Mouse (Mus musculus): ENCODE data around the gene Eef1a1.
"Not testable (repeated sequence)": the region's sequence is repeated elsewhere in the genome, so short reads cannot be mapped to it uniquely, and the experiment has no call there.

Eef1a1 gene

DNA sequence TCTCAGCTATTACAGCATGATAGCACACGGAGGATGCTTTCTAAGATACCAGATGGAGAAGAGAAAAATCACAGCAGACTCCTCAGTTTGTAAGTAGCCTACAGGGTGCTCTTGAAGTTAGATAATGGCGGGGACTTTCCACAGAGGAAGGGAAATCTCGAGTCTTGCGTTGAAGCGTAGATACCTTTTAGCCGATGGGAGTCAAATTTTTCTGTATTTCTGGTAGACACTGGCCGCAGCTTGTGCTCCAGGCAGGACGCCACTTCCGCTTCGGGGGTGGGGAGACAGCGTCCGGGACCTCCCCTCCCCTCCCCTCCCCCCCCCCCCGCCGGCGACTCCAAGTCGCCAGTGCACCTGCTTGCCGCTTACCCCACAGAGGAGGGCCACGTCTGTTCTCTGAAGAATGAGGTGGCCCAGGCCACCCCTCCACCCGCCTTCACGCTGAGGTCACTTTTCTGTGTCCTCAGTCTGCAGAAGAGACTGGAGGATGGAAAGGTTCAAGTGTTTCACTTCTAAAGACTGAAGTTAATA is at the start of gene Eef1a1:
Gene Eef1a1 (minus strand): TSS at position 262 of the 531 bp plus-strand sequence.
- DNase-seq (ENCODE audit: low spot score in 2 of 2) = no peak

DNA sequence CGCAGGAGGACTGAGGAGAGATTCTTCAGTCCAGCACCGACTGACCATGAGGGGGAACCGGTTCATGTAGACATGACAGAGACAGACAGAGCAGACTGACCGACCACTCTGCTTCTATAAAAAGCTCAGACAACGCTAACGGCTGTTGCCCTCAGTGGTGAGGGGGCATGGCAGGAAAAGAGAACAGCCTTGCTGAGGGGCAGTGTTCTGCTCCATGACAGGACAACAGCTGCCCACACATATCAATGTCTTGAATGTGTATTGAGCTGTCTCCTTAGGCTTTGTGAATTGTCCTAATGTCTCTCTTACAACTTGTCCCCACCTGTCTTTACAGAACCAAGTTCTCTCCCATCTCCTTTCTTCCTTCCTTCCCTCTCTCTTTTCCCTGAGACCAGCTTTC is 49.5 kb upstream of the Eef1a1 start:
- no peak for DNase-seq (ENCODE audit: low spot score in 2 of 2)

DNA sequence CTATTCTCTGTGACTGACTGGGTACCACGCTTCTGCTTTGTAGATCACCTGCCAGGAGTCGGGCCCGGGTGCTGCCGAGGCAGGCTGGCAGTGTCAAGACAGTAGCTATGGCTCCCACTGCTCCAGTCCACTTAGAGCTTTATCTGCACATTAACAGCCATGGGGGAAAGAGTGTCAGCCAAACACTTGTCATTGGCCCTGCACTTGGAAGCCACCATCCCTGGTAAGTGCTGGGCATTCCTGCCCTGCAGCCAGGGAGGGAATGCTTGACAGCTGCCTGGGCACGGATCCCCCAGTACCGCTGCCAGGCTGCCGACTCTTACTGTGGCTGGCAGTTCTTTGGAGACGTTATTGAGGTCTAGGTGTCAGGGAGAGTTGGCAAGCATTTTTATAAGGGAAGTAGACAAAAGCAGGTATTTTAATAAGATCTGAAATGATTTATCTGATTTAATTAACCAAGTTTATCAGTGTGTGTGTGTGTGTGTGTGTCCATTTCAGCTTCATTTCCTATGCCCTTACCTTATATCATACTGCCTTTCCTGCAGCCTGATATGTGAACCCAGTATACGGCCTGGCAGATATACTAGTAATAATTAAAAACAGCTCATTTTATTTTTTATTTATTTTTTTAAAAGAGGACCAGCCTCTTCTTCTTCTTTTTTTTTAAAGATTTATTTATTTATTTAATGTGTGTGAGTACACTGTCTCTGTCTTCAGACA is 48.4 kb upstream of the Eef1a1 start:
- no peak for DNase-seq (ENCODE audit: low spot score in 2 of 2)

DNA sequence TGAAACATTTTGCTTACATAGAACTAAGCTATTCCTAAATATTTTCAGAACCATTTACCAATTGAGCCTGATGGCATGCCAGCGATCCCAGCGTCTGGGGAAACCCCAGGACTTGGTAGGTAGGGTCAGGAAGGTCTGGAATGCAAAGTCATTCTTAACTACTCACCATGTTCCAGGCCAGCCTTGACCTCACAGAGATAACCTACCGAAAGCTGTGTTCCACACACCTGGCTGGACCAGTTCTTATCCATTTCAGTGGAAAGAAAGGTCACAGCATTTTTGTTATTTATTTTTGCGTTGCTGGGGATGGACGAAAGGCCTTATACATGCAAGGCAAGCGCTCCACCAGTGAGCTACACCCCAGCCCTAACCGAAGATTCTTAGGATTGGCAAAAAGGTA is 45.7 kb upstream of the Eef1a1 start:
- DNase-seq (ENCODE audit: low spot score in 2 of 2) = no peak

DNA sequence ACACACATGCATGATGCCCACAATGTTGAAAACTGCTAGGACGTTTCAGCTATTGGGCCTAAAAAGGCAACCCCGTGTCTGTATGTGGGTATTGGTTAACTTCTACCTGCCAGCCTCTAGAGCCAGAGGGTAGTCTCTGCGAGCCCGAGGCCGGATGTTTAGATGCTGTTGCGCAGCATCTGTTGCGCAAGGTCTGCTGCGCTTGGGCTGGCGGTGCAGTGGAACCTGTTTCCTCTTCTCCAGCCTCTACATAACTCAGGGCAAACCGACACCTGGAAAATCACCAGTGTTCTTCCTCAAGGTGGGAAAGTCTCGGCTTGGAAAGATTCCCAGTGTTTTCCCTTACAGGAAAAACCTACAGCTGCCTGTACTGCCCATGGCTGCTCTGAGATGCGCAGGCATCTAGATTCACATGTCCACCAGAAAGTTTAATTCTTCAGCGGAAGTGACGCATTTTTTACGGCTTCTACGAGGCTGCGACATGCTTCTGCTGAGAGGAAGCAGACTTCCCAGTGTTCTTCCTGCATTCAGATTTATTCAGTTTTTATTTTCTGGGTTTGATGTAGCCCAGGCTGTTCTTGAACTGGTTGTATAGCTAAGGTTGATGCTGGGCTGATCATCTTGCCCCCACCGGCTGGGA is 44.5 kb upstream of the Eef1a1 start:
- DNase-seq (ENCODE audit: low spot score in 2 of 2) = no peak

DNA sequence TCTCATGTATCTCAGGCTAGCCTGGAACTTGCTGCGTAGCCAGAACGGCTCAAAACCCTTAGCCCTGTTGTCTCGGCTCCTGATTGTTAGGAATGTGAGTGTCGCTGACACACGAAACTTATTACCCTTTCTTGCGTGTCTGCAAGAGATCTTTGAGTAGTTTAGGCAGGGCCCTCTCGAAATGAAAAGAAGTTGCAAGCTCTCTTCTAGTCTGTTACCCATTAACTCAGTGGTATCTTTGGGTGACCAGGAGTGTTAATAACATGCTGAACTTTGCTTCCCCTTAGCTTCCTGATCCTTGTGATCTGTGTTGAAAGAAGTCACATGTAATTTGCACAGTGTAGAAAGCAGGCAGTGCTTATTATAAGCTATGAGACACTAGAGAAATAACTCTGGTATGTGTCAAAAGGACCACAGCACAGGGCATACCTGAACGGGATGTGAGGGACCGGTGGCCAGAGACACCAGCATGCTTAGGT is 43.4 kb upstream of the Eef1a1 start:
- DNase-seq (ENCODE audit: low spot score in 2 of 2) = no peak

DNA sequence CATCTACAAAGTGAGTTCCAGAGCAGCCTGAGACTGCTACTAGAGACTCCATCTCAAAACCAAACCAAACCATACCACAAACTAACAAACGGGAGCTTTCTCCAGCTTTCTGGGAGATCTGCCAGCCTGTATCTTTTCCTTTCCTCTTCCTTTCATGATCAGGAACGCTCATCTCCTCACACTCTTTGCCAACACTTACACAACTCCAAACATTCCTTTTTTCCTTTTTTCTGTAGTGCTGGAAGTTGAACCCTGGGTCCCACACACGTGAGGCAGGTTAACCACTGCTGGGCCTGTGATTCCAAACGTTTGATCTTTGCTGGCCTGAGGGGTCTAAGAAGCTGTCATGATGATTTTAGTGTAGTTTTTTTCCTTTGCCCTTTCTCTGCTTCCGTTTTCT is 42.9 kb upstream of the Eef1a1 start:
- DNase-seq (ENCODE audit: low spot score in 2 of 2) = no peak

DNA sequence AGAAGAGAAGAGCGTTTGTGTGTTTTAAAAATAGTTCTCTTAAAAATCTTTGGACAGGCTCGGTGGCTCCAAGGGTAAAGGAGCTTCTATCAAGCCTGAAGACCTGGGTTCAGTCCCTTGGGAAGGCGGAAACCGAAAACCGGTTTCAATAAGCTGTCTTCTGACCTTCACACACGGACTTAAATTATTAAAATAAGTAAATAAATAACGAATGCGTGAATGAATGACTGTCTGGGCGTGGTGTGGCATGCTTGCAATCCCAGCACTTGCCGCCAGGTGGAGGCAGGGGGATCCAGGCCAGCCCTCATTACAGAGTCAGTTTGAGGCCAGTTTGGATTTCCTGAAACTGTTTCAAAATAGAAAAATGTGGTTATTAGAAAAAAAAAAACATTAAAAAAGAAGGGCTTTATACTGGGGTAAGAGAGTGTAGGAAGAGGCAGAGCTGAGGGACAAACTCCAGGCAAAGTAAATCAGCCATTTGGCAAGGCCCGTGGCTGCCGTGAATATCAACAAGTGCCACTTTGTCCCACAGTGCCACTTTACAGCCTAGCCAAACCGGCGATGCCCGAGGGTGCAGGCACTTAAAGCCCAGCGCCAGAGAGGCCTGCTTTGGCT is 38.9 kb upstream of the Eef1a1 start:
- DNase-seq (ENCODE audit: low spot score in 2 of 2) = peak; percentile 42 to 75

DNA sequence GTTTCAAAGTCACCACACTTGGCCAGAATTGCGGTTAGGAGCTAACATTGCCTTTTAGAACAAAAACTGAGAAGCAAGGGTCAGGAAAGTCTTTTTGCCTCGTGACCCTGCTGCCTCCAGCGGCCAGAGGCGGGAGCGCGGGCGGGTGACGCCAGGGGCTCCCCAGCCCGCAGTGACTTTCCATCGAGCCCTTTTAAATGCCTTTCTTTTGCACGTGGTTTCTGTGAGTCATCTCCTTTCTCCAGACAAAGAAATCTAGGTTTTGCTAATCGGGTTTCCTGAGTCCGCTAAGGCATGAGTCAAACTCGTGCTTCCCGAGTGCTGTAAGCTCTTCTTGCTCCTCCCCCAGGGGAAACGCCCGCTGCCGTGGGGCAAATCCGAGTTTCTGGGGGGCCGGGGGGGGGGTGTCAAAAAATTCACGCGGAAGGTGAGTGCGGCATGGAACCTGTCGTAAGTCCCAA is 38.4 kb upstream of the Eef1a1 start:
- DNase-seq (ENCODE audit: low spot score in 2 of 2) = peak in 1 of 2 experiments; percentile 41

DNA sequence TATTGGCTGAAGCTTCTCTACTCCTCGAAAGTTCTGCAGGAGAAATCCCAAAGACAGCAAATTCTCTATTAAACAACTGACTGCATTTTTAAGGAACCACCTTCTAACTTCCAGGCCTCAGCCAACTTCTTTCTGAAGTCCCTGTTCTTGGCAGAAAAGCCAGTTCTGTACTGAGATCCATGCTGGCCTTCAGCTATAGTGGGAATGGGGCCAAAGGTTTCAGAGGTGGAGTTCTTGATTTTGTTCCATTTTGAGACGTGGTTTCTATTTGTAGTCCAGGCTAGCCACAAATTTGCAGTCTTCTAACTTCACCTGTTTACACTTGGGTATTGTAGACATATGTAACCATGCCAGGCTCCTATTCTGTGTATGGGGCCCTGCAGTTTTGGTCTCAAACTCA is 37.3 kb upstream of the Eef1a1 start:
- no peak for DNase-seq (ENCODE audit: low spot score in 2 of 2)

DNA sequence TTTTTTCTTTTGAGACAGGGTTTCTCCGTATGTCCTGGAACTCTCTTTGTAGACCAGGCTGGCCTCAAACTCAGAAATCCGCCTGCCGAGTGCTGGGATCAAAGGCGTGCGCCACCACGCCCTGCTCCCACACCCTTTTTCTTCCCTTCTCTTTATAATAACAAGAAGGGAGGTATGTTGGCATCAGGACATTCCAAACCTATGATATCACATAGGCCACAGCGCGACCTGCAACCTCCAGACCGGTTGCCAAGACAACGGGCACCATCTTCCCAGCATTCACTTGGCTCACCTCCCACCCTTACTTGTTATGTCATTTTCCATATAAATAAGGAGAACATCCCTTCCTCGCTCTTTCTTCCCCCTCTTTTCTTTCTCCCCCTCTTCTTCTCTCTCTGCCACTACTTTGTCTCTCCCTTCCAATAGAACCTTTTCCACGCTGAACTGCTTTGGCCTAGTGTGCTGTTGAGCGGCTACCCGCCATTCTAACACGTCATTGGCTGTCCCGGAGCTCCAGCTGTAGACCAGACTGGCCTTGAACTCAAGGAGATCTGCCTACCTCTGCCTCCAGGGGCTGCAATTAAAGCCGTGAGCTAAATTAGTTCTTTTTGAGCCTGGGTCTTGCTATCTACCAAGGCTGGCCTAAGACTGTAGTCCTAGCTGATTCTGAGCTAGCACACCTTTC is 36.6 kb upstream of the Eef1a1 start:
- DNase-seq (ENCODE audit: low spot score in 2 of 2) = no peak

DNA sequence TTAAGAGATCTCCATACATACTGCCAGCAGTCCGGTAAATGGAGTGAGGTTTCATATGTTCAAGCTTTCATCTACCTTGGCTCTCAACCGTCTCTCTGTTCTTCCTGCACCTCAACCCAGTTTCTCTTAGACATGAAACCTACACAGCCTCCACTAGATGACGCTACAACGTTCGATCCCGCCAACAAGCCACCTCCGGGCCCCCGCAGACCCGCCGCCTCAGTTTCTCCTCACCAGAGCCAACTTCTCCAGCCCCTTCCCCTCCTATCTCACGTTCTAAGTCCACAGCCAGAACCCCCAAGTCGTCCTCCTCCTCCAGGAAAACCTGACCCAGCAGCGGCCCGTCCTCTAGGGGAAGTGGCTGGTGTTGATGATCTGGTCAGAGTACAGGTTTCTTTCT is 32.7 kb upstream of the Eef1a1 start:
- no peak for DNase-seq (ENCODE audit: low spot score in 2 of 2)

DNA sequence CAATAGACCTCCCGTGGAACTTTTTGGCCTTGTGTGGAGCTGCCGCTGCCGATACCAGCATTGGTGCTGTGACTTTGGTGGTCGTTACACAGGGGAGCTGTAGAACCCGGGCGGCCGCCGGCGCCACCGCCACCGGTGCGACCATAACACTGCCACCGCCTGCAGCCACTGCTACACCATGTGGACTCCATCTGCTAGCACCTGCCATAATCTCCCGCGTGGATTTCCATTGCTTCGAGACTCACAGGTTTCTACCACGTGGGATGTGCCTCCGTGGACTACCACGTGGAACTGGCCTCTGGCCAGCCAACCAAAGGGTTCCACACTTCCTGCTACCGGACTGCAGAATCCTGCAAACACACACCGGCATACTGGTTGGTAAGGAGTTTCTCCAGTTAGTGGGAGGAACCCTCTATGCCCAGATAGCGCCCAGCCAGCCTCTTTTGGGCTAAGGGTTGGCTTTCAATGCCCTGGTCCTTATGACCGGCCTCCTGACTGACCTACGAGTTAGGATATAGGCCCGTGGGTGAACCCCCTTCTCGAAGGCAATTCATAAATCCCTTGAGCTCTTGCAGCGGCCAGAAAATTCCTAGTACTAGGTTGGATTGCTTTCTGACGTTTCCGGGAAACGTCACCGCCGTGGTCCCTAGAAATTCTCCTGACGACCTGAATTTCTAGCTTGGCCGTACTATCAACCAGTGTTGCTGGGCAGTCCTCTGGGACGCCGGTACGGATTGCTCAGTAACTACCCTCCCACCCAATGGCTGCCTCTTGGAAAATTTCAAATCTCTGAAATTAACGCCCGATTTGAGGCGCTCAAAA is 32.0 kb upstream of the Eef1a1 start:
- peak; percentile 28 to 57 for DNase-seq (ENCODE audit: low spot score in 2 of 2)

DNA sequence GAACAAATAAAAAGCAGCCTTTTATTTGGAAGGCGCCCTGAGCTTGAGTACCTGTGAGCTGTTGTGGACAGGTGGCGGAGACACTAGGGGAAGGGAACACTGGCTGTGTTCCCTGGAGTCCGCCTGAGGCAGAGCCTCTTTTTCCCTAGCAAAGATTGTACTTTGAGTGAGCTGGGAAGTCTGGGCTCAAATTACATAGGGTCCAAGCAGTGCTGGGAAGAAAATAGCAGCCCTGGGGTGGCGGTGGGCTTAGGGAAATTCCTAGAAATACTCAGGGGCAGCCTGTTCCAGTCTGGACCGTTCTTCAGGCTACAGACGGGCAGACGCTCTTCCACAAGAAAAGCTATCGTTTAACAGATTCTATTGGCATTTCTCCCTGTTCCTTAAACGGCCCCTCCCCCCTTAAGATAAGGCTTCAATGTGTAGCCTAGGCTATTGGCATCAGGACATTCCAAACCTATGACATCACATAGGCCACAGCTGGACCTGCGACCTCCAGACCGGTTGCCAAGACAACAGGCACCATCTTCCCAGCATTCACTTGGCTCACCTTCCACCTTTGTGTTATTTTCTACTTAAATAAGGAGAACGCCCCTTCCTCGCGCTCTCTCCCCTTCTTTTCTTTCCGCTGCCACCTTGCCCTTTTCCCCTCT is 31.3 kb upstream of the Eef1a1 start:
- no peak for DNase-seq (ENCODE audit: low spot score in 2 of 2)

DNA sequence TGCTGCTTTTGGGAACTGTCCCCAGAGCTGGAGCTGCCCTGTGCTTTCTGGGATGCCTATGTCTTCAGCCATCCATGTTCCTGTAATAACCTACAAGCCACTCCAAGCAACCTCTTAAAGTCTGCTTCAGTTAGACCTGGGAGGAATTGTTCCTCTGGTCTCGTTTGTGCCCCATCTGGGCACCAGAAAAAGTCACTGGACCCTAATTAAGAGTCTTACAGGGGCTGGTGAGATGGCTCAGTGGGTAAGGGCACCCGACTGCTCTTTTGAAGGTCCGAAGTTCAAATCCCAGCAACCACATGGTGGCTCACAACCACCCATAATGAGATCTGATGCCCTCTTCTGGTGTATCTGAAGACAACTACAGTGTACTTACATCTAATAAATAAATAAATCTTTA is 28.3 kb upstream of the Eef1a1 start:
- not testable (repeated sequence) for DNase-seq (ENCODE audit: low spot score in 2 of 2)

DNA sequence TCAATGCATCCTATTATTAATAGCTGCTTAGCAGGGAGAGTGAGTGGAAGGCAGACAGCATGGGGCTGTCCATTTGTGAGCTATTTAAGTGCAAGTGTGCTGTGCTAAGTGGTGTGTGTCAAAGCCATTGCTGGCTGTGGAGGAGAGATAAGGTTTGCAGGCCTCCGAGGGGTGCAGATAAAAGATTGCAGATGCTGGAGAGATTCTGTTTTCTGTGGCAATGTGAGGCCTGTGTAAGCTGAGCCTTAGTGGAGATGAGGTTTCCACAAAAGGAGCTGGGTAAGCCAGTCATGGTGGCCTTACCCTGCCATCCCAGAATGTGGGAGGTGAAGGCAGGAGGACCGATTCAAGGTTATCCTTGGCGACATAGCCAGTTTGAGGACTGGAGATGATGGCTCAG is 27.2 kb upstream of the Eef1a1 start:
- DNase-seq (ENCODE audit: low spot score in 2 of 2) = no peak

DNA sequence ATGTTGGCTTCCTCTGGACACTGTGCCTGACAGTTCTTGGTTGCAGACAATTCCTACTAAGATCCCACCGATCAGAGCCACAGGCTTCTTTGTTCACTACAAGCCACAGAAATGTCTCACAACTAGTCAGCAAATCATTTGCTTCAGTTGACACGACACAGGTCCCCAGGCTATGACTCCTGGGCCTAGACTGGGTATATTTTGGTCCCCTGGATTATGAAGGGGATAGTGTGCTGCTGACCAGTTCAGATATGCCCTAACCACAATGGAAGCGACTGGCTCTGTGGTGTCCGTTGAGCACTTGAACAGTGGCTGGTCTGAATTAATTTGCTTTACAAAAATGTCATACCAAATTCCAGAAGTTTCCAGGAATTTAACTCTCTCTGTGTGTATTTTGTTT is 25.7 kb upstream of the Eef1a1 start:
- no peak for DNase-seq (ENCODE audit: low spot score in 2 of 2)

DNA sequence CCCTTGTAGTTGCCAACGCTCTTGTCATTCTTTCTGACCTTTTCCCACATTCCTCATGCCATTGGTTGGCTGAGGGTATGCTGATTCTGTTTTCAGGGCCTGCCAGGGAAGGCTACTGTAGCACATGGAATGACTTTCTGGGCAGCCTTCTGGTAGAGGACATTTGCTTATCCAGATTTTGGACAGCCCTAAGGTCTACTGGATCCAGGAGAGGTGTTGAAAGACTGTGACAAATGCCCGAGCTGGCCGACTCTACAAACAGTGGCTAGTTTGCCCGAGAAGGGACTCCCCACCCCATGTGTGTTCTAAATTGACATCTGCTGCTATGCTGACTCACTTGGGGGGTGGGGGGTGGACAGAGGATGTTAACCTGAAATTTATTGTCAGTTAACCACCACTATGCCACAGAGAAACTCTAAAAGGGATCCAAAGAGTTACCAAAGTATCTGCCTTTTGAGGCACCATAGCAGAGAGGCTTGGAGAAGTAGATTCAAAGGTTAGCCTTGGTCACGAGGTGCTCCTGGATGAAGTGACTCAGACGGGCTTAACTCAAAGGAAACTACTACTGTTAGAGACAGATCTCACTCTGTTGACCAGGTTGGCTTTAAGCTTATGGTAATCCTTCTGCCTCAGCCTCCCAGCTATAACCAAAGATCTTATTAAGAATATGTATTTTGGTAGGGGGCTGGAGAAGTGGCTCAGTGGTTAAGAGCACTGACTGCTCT is 25.0 kb upstream of the Eef1a1 start:
- DNase-seq (ENCODE audit: low spot score in 2 of 2) = no peak

DNA sequence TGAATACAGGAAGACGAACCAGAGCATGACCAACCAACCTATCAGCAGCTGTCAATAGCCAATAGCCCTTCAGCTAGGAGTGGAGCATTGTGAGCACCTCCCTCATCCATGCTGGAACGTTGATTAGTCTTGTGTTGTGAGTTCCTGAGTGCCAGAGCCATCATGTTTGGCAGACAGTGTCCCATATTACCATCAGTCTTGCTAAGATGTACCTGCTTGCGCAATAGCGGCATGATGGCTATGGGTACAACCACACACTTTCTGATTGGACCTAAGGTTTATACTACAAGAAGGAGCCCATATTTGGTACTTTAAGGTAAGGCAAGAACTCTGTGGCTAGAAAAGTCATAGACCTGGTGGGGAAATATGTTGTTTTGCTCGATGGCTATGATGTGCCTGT is 22.8 kb upstream of the Eef1a1 start:
- no peak for DNase-seq (ENCODE audit: low spot score in 2 of 2)
